Mouse (Mus musculus): ENCODE results near the gene Dgkg. TPM values are rescaled to one million over a fixed set of nuclear protein-coding genes. Genes with fewer than 3 reads are reported as not detected.

Dgkg gene
- polyA plus RNA-seq, 1 experiment from 2014 or later: 1.3 TPM

DNA sequence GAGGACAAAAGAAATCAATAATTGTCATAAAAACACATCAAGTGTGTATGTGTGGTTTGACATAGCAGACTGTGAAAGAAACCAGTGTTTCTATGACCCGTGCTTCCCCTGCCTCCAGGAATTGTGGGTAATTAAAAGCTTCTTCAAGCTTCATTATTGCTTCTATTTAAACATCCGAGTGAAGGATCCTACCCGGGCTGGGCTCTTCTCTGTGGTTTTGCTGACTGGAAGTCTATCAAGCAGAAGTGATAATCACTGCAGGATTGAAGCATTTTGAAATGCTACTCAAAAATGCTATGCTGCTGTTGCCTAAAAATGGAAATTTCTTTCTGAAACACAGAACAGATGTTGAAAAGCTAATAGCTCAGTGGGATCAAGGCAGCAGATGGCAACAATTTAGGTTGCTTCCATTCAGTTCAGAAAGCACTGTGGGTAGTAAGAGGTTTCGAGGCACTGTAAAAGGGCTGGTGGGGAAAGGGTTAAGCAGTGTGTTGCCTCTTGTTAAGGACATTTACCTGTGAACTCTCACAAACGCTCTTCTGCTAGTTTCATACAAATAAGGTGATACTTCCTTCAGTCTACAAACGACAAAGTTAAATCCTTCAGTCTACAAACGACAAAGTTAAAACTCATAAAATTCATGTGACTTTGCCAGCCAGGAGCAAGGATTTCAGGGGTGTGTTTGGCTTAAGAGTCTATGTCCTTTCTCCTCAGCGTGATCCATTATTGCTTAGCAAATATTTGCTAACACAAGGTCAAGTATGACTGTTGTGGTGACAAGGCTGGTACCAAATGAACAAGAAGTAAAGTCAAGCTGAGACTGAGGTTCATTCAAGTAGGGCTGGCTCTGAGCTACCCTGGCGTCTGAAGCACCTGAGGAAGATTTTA is 43.6 kb downstream of the Dgkg start:
- H3K9me3 ChIP-seq (replicated peaks): no peaks in the 10 kb centered on the region
- H3K36me3 ChIP-seq (ENCODE audit: poor library complexity, severe bottlenecking): no peaks in the 10 kb centered on the region
- no peak overlapping the region for H3K4me2 ChIP-seq
- ATAC-seq: no peak
- H3K4me1 ChIP-seq: no peaks in the 10 kb centered on the region
- WGBS: 72% methylated on average over 9 of the region's 9 CpGs
- H3K9ac ChIP-seq: no peak overlapping the region
- H3K4me3 ChIP-seq: no peak overlapping the region
- H3K27me3 ChIP-seq: no peaks in the 10 kb centered on the region
- no peak overlapping the region for H3K27ac ChIP-seq

GRCm38 (mm10) chr16:22608046-22608445 is 49.0 kb downstream of the Dgkg start:
- Histone ChIP-seq H3K4me2 (no peak overlapping the region), H3K4me1 (no peaks in the 10 kb centered on the region), H3K9me3 (replicated peaks) (no peaks in the 10 kb centered on the region), H3K27me3 (no peaks in the 10 kb centered on the region), H3K4me3 (no peak overlapping the region), H3K9ac (no peak overlapping the region), H3K36me3 (ENCODE audit: poor library complexity, severe bottlenecking) (no peaks in the 10 kb centered on the region), H3K27ac (no peak overlapping the region)
- 51% methylated on average over 6 of the region's 6 CpGs for WGBS
- ATAC-seq: no peak

DNA sequence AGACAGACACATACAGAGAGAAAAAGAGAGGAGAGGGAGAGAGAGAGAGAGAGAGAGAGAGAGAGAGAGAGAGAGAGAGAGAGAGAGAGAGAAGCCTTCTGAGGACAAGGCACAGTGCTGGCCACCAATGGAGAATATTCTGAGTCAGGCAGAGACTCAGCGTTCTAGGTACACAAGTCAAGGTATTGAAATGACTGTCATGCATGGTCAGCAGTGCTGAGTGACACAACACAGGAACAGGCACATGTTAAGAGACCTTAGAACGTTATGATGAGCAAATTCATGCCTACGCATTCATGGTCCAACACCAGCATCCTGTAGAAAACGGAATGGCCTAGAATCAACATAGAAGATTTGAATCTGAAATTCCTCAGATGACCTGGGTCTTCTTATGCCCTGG is 50.0 kb downstream of the Dgkg start:
- no peak for ATAC-seq
- WGBS: 94% methylated on average over 4 of the region's 4 CpGs
- no peaks in the 10 kb centered on the region for H3K4me1 ChIP-seq

GRCm38 (mm10) chr16:22602399-22602798 is 54.6 kb downstream of the Dgkg start:
- H3K9me3 ChIP-seq (replicated peaks): no peaks in the 10 kb centered on the region
- H3K36me3 ChIP-seq (ENCODE audit: poor library complexity, severe bottlenecking): no peaks in the 10 kb centered on the region
- H3K27me3 ChIP-seq: no peaks in the 10 kb centered on the region
- H3K9ac ChIP-seq: no peak overlapping the region
- ATAC-seq: no peak
- 91% methylated on average over 9 of the region's 9 CpGs for WGBS
- H3K4me3 ChIP-seq: no peak overlapping the region
- no peak overlapping the region for H3K4me2 ChIP-seq
- no peaks in the 10 kb centered on the region for H3K4me1 ChIP-seq
- no peak overlapping the region for H3K27ac ChIP-seq

More for the DNA sequence above, 50.0 kb downstream of the Dgkg start:
- Histone ChIP-seq H3K9me3 (replicated peaks) (no peaks in the 10 kb centered on the region), H3K9ac (no peak overlapping the region), H3K4me3 (no peak overlapping the region), H3K36me3 (ENCODE audit: poor library complexity, severe bottlenecking) (no peaks in the 10 kb centered on the region), H3K27ac (no peak overlapping the region), H3K27me3 (no peaks in the 10 kb centered on the region), H3K4me2 (no peak overlapping the region)

GRCm38 (mm10) chr16:22601756-22602155 is 55.3 kb downstream of the Dgkg start:
- no peaks in the 10 kb centered on the region for H3K4me1 ChIP-seq
- H3K36me3 ChIP-seq (ENCODE audit: poor library complexity, severe bottlenecking): no peaks in the 10 kb centered on the region
- no peak overlapping the region for H3K9ac ChIP-seq
- no peak overlapping the region for H3K27ac ChIP-seq
- no peak for ATAC-seq
- 93% methylated on average over 3 of the region's 3 CpGs for WGBS
- H3K27me3 ChIP-seq: no peaks in the 10 kb centered on the region
- no peak overlapping the region for H3K4me2 ChIP-seq
- H3K4me3 ChIP-seq: no peak overlapping the region
- no peaks in the 10 kb centered on the region for H3K9me3 ChIP-seq (replicated peaks)

DNA sequence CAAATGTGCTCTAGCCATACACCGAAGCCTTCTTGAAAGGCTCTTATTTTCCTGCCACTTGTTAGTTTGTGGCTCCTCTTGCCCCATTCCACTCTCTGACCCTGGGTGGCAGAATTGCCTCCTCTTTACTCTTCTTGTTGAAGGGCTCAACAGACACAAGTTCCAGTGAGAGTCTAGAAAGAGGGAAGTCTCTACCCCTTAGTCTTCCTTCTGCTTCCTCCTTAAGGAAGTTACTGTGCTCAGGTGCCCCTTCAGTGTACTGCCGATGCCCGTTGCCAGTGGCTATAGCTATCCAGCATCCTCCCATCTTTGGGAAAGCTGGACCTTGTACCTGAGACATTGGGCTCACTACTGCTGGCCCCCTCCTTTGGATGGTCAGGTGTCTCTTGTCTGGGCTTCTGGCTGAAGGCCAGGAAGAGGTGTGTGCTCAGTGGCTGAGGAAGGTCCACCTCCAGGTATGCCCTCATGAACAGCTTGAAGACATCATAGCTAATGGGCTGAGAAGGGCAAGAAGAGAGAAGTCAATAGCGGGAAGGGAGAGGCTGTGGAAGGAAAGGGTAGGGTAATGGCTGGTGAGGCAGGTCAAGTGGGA is 56.8 kb downstream of the Dgkg start:
- 89% methylated on average over 4 of the region's 4 CpGs for WGBS
- Histone ChIP-seq H3K9me3 (replicated peaks) (no peaks in the 10 kb centered on the region), H3K4me2 (no peak overlapping the region), H3K27ac (no peak overlapping the region), H3K27me3 (no peaks in the 10 kb centered on the region), H3K9ac (no peak overlapping the region), H3K4me1 (no peaks in the 10 kb centered on the region), H3K4me3 (no peak overlapping the region), H3K36me3 (ENCODE audit: poor library complexity, severe bottlenecking) (no peaks in the 10 kb centered on the region)
- ATAC-seq: no peak

GRCm38 (mm10) chr16:22598741-22599140 is 58.3 kb downstream of the Dgkg start:
- WGBS: 87% methylated on average over 6 of the region's 6 CpGs
- H3K27me3 ChIP-seq: no peaks in the 10 kb centered on the region

GRCm38 (mm10) chr16:22596394-22596793 is 60.6 kb downstream of the Dgkg start:
- Histone ChIP-seq H3K27ac (no peak overlapping the region), H3K9me3 (replicated peaks) (no peaks in the 10 kb centered on the region), H3K27me3 (no peaks in the 10 kb centered on the region), H3K4me3 (no peak overlapping the region), H3K36me3 (ENCODE audit: poor library complexity, severe bottlenecking) (no peaks in the 10 kb centered on the region), H3K9ac (no peak overlapping the region), H3K4me1 (no peaks in the 10 kb centered on the region), H3K4me2 (no peak overlapping the region)
- no peak for ATAC-seq
- WGBS: 84% methylated on average over 1 of the region's 1 CpGs

More at GRCm38 (mm10) chr16:22598741-22599140, 58.3 kb downstream of the Dgkg start:
- ATAC-seq: no peak
- H3K4me3 ChIP-seq: no peak overlapping the region
- H3K27ac ChIP-seq: no peak overlapping the region
- no peak overlapping the region for H3K9ac ChIP-seq
- no peaks in the 10 kb centered on the region for H3K36me3 ChIP-seq (ENCODE audit: poor library complexity, severe bottlenecking)
- no peaks in the 10 kb centered on the region for H3K9me3 ChIP-seq (replicated peaks)
- H3K4me1 ChIP-seq: no peaks in the 10 kb centered on the region
- no peak overlapping the region for H3K4me2 ChIP-seq

GRCm38 (mm10) chr16:22593907-22594306 is 63.1 kb downstream of the Dgkg start:
- ATAC-seq: no peak
- Histone ChIP-seq H3K27ac (no peak overlapping the region), H3K27me3 (no peaks in the 10 kb centered on the region), H3K4me2 (no peak overlapping the region), H3K4me3 (no peak overlapping the region), H3K4me1 (no peaks in the 10 kb centered on the region), H3K9me3 (replicated peaks) (no peaks in the 10 kb centered on the region), H3K36me3 (ENCODE audit: poor library complexity, severe bottlenecking) (no peaks in the 10 kb centered on the region), H3K9ac (no peak overlapping the region)
- 93% methylated on average over 2 of the region's 2 CpGs for WGBS

DNA sequence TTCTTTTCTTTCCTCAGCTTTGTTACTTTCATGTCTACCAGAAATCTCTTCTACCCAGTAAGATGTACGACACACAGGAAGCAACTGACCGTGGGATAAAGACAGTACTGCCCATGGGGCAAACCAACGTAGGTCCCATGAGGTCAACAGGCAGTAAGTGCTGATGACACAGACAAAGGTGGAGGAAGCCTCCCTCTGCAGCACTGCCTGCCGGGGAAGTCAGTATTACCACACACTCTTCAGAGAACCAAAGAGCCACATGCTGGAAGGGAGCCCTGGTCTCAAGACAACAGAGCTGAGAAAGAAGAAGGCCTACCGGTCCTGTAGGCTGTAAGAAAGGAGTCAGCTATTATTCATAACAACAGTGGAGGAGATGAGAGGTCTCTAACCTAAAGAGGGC is 67.4 kb downstream of the Dgkg start:
- Histone ChIP-seq H3K4me2 (no peak overlapping the region), H3K9me3 (replicated peaks) (no peaks in the 10 kb centered on the region), H3K4me1 (no peaks in the 10 kb centered on the region), H3K27me3 (no peaks in the 10 kb centered on the region), H3K36me3 (ENCODE audit: poor library complexity, severe bottlenecking) (no peaks in the 10 kb centered on the region), H3K4me3 (no peak overlapping the region), H3K9ac (no peak overlapping the region), H3K27ac (no peak overlapping the region)
- ATAC-seq: no peak
- WGBS: 79% methylated on average over 5 of the region's 5 CpGs

DNA sequence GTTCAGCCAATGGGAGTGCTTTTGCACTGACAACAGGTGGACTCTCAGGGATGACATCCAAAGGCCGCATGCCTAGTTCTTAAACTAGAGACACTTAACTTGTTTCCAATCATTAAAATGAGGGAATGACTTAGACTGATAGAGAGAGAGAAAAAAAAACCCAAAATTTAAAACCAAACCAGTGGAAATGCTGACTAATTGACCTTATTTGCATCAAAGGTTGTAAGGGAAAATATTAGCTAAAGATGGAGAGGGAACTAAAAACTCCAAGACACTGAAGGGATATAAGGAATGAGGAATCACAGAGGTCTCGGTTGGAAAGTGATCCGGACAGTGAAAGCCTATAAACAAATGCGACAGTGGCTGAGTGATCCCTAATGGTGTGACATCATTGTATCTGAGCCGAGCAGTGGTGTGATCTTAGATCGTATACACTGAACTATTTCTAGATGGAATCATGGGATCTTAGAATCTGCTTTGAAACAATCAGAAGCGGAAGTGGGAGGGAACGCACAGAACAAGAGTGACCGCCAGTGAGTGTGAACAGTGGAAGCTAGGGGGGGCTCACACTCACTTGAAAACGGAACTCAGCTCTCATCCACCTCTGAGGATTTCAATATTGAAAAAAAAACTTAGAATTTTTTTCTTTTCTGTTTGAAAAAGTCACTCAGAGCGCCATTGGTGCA is 70.7 kb downstream of the Dgkg start:
- Histone ChIP-seq H3K9me3 (replicated peaks) (no peaks in the 10 kb centered on the region), H3K4me1 (peaks cover 17% of the 10 kb centered on the region), H3K4me3 (no peak overlapping the region), H3K4me2 (no peak overlapping the region), H3K27ac (no peak overlapping the region), H3K27me3 (no peaks in the 10 kb centered on the region), H3K9ac (no peak overlapping the region), H3K36me3 (ENCODE audit: poor library complexity, severe bottlenecking) (no peaks in the 10 kb centered on the region)
- no peak for ATAC-seq
- 85% methylated on average over 11 of the region's 11 CpGs for WGBS

DNA sequence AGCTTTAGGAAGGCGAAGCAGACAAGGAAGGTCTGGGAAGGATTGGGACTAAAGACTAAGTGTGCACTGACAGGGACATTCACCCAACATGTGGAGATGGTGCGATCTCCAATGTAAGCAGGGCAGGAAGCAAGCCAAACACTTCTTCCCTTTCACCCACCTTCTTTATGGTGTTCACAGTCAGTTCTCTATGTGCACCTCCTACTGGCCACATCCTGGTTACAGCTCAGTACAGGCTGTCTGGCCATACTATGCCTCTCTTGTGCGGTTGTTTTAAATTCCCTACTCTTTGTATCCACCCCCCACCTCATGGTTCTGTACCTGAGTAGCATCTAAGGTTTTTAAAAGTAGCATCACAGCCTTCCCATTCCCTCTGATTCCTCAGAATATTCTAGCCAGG is 71.5 kb downstream of the Dgkg start:
- Histone ChIP-seq H3K4me1 (peaks cover 17% of the 10 kb centered on the region), H3K27me3 (no peaks in the 10 kb centered on the region), H3K4me3 (no peak overlapping the region), H3K27ac (no peak overlapping the region), H3K36me3 (ENCODE audit: poor library complexity, severe bottlenecking) (no peaks in the 10 kb centered on the region), H3K4me2 (no peak overlapping the region), H3K9me3 (replicated peaks) (no peaks in the 10 kb centered on the region), H3K9ac (no peak overlapping the region)
- ATAC-seq: no peak
- 91% methylated on average over 3 of the region's 3 CpGs for WGBS
